ENCODE assay signal across 16 mouse cellular contexts in genomic region chr9:122169901-122170300, GRCm38 (mm10). TPM values are rescaled to one million over a fixed set of nuclear protein-coding genes. Genes with fewer than 3 reads are reported as not detected.
DNase-seq lines count a peak whose midpoint lies in the region; ATAC-seq lines count a peak whose summit lies in the region.
"Had no signal": no experiment of that assay in that cellular context is flagged by ENCODE, and none has a peak within 500 bp of the region (broad histone marks: within the 10 kb centered on the region; RNA-seq: fewer than 3 reads in every experiment).

No protein-coding gene starts in this region.

- WGBS in heart, embryonic 11.5 days (ENCODE audit: insufficient replicate concordance), result 88% methylated on average over 6 of the region's 6 CpGs

- H3K9me3 ChIP-seq in heart, embryonic 11.5 days (replicated peaks; ENCODE audit: control insufficient read depth, low read length), result no peaks in the 10 kb centered on the region
- H3K9me3 ChIP-seq: embryonic facial prominence, embryonic 12.5 days; heart, embryonic 13.5 days; kidney, embryonic 15.5 days had no signal

- DNase-seq in heart, adult 11 months, result peak; percentile 95
- DNase-seq in lung, postnatal 36 days, result peak; percentile 29
- no peak for DNase-seq in lung, postnatal 4 days
- DNase-seq in cerebellum, adult 9-11 months, result peak; percentile 88
- DNase-seq in urinary bladder, postnatal 10 days (ENCODE audit: low spot score), result no peak
- DNase-seq in urinary bladder, adult 18-20 months (ENCODE audit: low spot score in 2 of 2), result no peak
- DNase-seq: gastrocnemius, postnatal 25 days; liver; right cerebral cortex, adult 18-20 months; thymus, postnatal 25 days had no signal

- no peak overlapping the region for H3K4me2 ChIP-seq in heart, embryonic 11.5 days
- H3K4me2 ChIP-seq: embryonic facial prominence, embryonic 12.5 days; heart, embryonic 13.5 days; kidney, embryonic 15.5 days; midbrain, embryonic 11.5 days had no signal

- no peak overlapping the region for H3K4me3 ChIP-seq in heart, embryonic 11.5 days (ENCODE audit: low read depth, low read length)
- H3K4me3 ChIP-seq: embryonic facial prominence, embryonic 12.5 days; heart, embryonic 13.5 days; kidney, embryonic 15.5 days; myocyte had no signal

- no peaks in the 10 kb centered on the region for H3K27me3 ChIP-seq in heart, embryonic 11.5 days (ENCODE audit: control insufficient read depth, insufficient read depth, low read length)
- H3K27me3 ChIP-seq: embryonic facial prominence, embryonic 12.5 days; heart, embryonic 13.5 days; kidney, embryonic 15.5 days had no signal

- no peaks in the 10 kb centered on the region for H3K4me1 ChIP-seq in heart, embryonic 11.5 days (ENCODE audit: control insufficient read depth, insufficient read depth, low read length)
- H3K4me1 ChIP-seq: embryonic facial prominence, embryonic 12.5 days had no signal

- H3K27ac ChIP-seq in heart, embryonic 11.5 days (ENCODE audit: low read depth, low read length), result no peak overlapping the region
- H3K27ac ChIP-seq: embryonic facial prominence, embryonic 12.5 days; heart, embryonic 13.5 days; kidney, embryonic 15.5 days had no signal

- peaks cover 13% of the 10 kb centered on the region for H3K36me3 ChIP-seq in heart, embryonic 11.5 days (ENCODE audit: control insufficient read depth, insufficient read depth, low read length)

- no peak for ATAC-seq in heart, embryonic 11.5 days (replicated peaks; ENCODE audit: insufficient number of reproducible peaks, low FRiP score, low TSS enrichment)

- no peak overlapping the region for H3K9ac ChIP-seq in heart, embryonic 11.5 days (ENCODE audit: low read depth, low read length)
- H3K9ac ChIP-seq: embryonic facial prominence, embryonic 12.5 days; heart, embryonic 13.5 days; kidney, embryonic 15.5 days had no signal

RNA-seq across cellular contexts. Expression of gene Snrk, which starts 52.8 kb away (rescaled TPM):
- polyA plus RNA-seq in heart, embryonic 11.5 days (2014; fragmentation: Nextera tagmentation; extraction: Ambion mirVana), result 30.6 and 32.9 TPM in 2 replicates

Comparison
In these comparisons a context has a peak if more than half of its experiments do, and no peak if none do; other contexts are left out.
1. DNase-seq: peak in heart, adult 11 months (single experiment), lung, postnatal 36 days (single experiment) and cerebellum, adult 9-11 months (single experiment); none in lung, postnatal 4 days (0 of 2), urinary bladder, postnatal 10 days (single experiment) and urinary bladder, adult 18-20 months (0 of 2).